Mouse (Mus musculus) liver, adult 2 months (tissue): Measurements from ENCODE around the gene Got2.

Experiments
- CTCF ChIP-seq: fragments of 200-500 bp; IDR thresholded peaks from 2 replicates; pipeline ENCODE4 v1.5.1; 2011; ENCODE audit warnings: low read depth, low read length, control low read depth
- POLR2A ChIP-seq: fragments of 200-500 bp; IDR thresholded peaks from 2 replicates; pipeline ENCODE4 v1.6.1; 2011; ENCODE audit warnings: low read length, control low read depth; ENCODE audit not compliant: insufficient read depth; ENCODE audit errors: extremely low read depth

- TF ChIP-seq CTCF (no peak), POLR2A (no peak)
Measured at GRCm38 (mm10) chr8:95848734-95849464, 39.4 kb downstream of the Got2 start.
